Mouse (Mus musculus) adrenal gland, adult 8-10 months (tissue): ENCODE results near the gene Ltb4r1. TPM values are rescaled to one million over a fixed set of nuclear protein-coding genes. Genes with fewer than 3 reads are reported as not detected.

Source experiments
- DNase-seq: peaks from one replicate; pipeline ENCODE4 v3.0.0; 2022
- total RNA-seq, 4 experiments: library from RNA; stranded (reverse); gene quantifications; 2 replicates each; pipeline ENCODE4 v1.2.4; 2022

Gene Ltb4r1
- total RNA-seq, 4 experiments from 2014 or later: 0.31 to 0.75 (median 0.43) TPM

- DNase-seq: no peak
Measured at GRCm38 (mm10) chr14:55787731-55788130, 22.0 kb downstream of the Ltb4r1 start.

GRCm38 (mm10) chr14:55788256-55789050 lies 22.7 kb downstream of the Ltb4r1 start, which contains the start of gene Ripk3:
TSS of gene Ripk3 (minus strand) at chr14:55788865.
- no peak for DNase-seq

DNA sequence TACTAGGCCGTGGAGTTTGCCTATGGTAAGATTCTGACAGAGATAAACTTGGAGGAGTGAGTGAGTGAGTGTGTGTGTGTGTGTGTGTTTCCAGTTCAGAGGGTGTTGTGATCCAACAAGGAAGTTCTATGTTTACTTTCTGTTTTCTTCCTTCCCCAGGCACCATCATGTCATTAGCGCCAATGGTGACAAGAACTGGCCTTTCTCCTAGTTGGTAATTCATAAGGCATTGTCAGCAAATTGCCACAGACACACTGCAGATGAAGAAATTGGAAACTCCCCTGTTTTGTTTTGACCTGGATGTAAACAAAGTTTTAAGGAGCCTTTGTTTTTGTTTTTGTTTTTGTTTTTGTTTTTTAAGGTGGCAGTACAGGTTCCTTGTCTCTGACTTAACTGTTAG lies 27.7 kb downstream of the Ltb4r1 start:
- no peak for DNase-seq

DNA sequence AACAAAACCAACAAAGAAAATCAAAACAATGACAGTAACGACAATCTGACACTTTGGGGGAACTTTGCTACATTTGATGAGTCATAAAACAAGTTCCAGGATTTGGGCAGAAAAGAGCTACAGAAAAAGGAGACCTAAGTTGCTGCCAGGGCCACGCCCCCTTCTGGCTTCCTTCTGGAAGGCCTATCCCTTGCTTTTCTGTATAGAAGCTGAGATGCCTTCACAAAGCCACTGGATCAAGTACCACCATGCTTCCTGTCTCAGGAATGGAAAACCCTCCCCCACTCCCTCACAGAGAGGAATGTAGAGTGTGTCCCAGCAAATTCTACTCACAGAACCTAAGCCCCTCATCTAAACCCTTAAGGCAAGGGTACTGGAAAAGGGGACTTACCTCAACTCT lies 28.2 kb downstream of the Ltb4r1 start:
- no peak for DNase-seq

DNA sequence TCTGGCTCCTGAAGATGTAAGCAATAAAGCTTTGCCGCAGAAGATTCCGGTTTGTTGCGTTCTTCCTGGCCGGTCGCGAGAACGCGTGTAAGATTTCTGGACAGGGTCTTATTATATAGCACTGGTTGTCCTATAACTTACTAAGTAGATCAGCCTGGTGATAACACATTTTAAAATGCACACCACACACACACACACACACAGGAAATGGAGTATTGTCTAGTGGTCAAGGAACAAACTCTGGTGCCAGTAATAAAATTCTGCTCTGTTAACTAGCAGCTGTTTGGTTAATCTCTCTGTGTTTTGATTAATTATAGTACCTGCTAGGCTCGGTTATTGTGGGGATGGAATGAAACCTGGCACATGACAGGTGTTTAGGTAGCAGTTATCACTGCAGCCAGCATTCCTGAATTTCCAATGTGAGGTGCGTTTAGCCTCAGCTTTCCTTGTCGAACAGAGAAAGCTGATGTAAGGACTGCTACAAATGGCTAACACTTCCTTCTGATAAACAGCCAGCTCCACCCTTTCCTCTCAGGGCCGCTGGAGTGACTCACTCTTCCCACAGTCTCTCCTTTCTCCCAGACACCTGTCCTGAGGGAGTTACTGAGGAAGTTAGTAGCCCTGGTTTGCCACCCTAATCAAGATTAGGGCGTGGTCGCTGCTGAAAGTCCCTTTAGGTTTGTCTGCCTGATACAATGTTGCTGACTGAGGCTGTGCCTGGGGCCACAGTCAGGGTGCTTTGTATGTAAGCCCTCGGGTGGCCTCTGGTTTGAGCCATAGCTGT lies 29.8 kb downstream of the Ltb4r1 start:
- DNase-seq: no peak

DNA sequence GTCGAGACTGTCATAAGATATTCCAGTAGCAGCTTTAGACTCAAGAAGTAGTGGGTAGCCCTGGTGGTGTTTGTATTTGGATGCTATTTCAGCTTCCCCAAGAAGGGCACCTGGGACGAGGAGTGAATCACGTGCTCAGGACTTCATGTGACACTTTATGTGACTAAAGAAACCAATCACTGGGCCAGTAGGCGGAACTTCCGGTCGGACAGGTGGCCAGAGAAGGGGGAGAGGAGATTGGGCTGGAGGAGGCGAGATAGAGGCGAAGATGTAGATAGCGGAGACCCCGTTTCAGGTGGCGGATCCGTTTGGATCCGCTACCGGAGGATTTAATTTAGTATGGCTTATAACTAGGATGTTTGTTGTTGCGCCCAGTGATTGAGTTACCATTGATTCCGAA lies 49.1 kb downstream of the Ltb4r1 start:
- DNase-seq: peak; percentile 71

DNA sequence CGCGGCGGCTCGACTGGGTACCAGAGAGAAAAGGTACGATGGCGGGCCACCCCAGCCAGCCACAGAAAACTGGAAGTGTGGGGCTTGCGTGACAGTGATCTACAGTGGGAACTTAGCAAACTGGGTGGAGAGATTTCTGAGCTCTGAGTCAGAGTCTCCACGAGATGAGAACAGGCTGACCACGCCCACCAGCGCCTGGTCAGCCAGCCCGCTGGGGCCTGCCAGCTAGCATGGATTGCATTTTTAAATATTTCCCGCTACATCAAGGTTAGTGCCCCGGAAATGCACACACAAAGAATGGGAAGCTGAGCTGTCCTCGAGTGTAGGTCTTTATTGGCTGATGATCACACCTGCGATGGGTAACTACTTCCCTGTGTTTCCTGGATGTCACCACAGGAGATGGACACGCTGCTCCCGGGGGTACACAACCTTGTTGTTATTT lies 49.6 kb downstream of the Ltb4r1 start:
- peak; percentile 81 for DNase-seq

Other genes with a start within 250 kb of the Ltb4r1 start
- not detected for gene Nrl, start 241.0 kb upstream of the Ltb4r1 start, total RNA-seq
- gene Pck2, start 225.7 kb upstream of the Ltb4r1 start, total RNA-seq: 10 to 100 TPM; 36.5 to 44.6 (median 40.6) TPM
- gene Dcaf11, start 206.0 kb upstream of the Ltb4r1 start, total RNA-seq: 100 to 1,000 TPM; 146 to 159 (median 158) TPM
- 1 to 10 TPM in 1 of 4 experiments, under 1 TPM in 2, not detected in 1; 0.70 to 1.2 (median 0.81) TPM for gene A730061H03Rik, start 205.6 kb upstream of the Ltb4r1 start, total RNA-seq
- under 1 TPM; 0.74 to 0.98 (median 0.85) TPM for gene Fitm1, start 190.3 kb upstream of the Ltb4r1 start, total RNA-seq
- gene Psme1, start 187.8 kb upstream of the Ltb4r1 start, total RNA-seq: 100 to 1,000 TPM; 253 to 384 (median 292) TPM
- 10 to 100 TPM; 47.3 to 50.6 (median 49.7) TPM for gene Emc9, start 180.7 kb upstream of the Ltb4r1 start, total RNA-seq
- gene Psme2, start 174.8 kb upstream of the Ltb4r1 start, total RNA-seq: 100 to 1,000 TPM; 325 to 423 (median 363) TPM
- gene Rnf31, start 174.3 kb upstream of the Ltb4r1 start, total RNA-seq: 10 to 100 TPM; 33.3 to 52.1 (median 39.2) TPM
- gene Irf9, start 162.4 kb upstream of the Ltb4r1 start, total RNA-seq: 10 to 100 TPM; 20.2 to 28.5 (median 27.6) TPM
- 10 to 100 TPM; 12.0 to 18.1 (median 13.1) TPM for gene Rec8, start 147.9 kb upstream of the Ltb4r1 start, total RNA-seq
- gene Ipo4, start 130.0 kb upstream of the Ltb4r1 start, total RNA-seq: 100 to 1,000 TPM in 3 of 4 experiments, 10 to 100 TPM in 1; 93.7 to 140 (median 111) TPM
- 1 to 10 TPM in 2 of 4 experiments, not detected in 2; 1.5 to 1.9 TPM for gene Gm49378, start 128.1 kb upstream of the Ltb4r1 start, total RNA-seq
- gene Tm9sf1, start 122.2 kb upstream of the Ltb4r1 start, total RNA-seq: 100 to 1,000 TPM in 2 of 4 experiments, 10 to 100 TPM in 2; 95.2 to 101 (median 98.7) TPM
- 1 to 10 TPM in 2 of 4 experiments, under 1 TPM in 2; 0.93 to 2.0 (median 1.5) TPM for gene Tssk4, start 115.8 kb upstream of the Ltb4r1 start, total RNA-seq
- gene Mdp1, start 105.5 kb upstream of the Ltb4r1 start, total RNA-seq: 10 to 100 TPM; 59.0 to 65.8 (median 62.3) TPM
- gene Gmpr2, start 94.0 kb upstream of the Ltb4r1 start, total RNA-seq: 10 to 100 TPM; 26.3 to 36.5 (median 32.8) TPM
- 100 to 1,000 TPM; 299 to 385 (median 359) TPM for gene Nedd8, start 93.8 kb upstream of the Ltb4r1 start, total RNA-seq
- 10 to 100 TPM; 25.5 to 44.5 (median 34.2) TPM for gene Tinf2, start 84.1 kb upstream of the Ltb4r1 start, total RNA-seq
- under 1 TPM; 0.17 to 0.46 (median 0.30) TPM for gene Tgm1, start 52.0 kb upstream of the Ltb4r1 start, total RNA-seq
- gene Rabggta, start 43.7 kb upstream of the Ltb4r1 start, total RNA-seq: 10 to 100 TPM; 20.2 to 31.5 (median 26.1) TPM
- 10 to 100 TPM; 67.5 to 76.9 (median 71.0) TPM for gene Dhrs1, start 20.3 kb upstream of the Ltb4r1 start, total RNA-seq
- 10 to 100 TPM; 17.7 to 20.5 (median 19.1) TPM for gene Nop9, start 20.3 kb upstream of the Ltb4r1 start, total RNA-seq
- gene Cideb, start 7.5 kb upstream of the Ltb4r1 start, total RNA-seq: under 1 TPM in 2 of 4 experiments, not detected in 2; 0.31 to 0.49 TPM
- under 1 TPM in 1 of 4 experiments, not detected in 3; 0.17 TPM for gene Ltb4r2, start 4.5 kb upstream of the Ltb4r1 start, total RNA-seq
- 1 to 10 TPM; 5.2 to 9.1 (median 7.8) TPM for gene Adcy4, start 18.1 kb downstream of the Ltb4r1 start, total RNA-seq
- 1 to 10 TPM; 3.0 to 6.2 (median 5.8) TPM for gene Ripk3, start 22.9 kb downstream of the Ltb4r1 start, total RNA-seq
- 10 to 100 TPM; 23.3 to 45.1 (median 31.1) TPM for gene Nfatc4, start 57.2 kb downstream of the Ltb4r1 start, total RNA-seq
- 10 to 100 TPM; 14.3 to 23.2 (median 17.2) TPM for gene Nynrin, start 88.0 kb downstream of the Ltb4r1 start, total RNA-seq
- gene Cbln3, start 118.4 kb downstream of the Ltb4r1 start, total RNA-seq: under 1 TPM in 3 of 4 experiments, not detected in 1; 0.05 to 0.22 (median 0.06) TPM
- 10 to 100 TPM; 19.1 to 27.2 (median 25.1) TPM for gene Khnyn, start 119.0 kb downstream of the Ltb4r1 start, total RNA-seq
- gene Sdr39u1, start 134.3 kb downstream of the Ltb4r1 start, total RNA-seq: 10 to 100 TPM; 65.6 to 78.4 (median 73.2) TPM
- gene Cma1, start 178.7 kb downstream of the Ltb4r1 start, total RNA-seq: 1 to 10 TPM in 3 of 4 experiments, under 1 TPM in 1; 0.99 to 3.0 (median 1.8) TPM
- gene Cma2, start 185.0 kb downstream of the Ltb4r1 start, total RNA-seq: under 1 TPM in 1 of 4 experiments, not detected in 3; 0.48 TPM